Mouse (Mus musculus) fat pad, adult 2 months (tissue): ENCODE measurements around the gene Sh3bgrl3.
A peak's percentile ranks its signal among the peaks of the same experiment; 100 is the strongest.

Source experiments
- DNase-seq: peaks from one replicate; pipeline ENCODE4 v3.0.0-alpha.2; 2011; ENCODE audit warnings: low read depth, low spot score; ENCODE audit errors: extremely low read depth

Sh3bgrl3 gene

DNA sequence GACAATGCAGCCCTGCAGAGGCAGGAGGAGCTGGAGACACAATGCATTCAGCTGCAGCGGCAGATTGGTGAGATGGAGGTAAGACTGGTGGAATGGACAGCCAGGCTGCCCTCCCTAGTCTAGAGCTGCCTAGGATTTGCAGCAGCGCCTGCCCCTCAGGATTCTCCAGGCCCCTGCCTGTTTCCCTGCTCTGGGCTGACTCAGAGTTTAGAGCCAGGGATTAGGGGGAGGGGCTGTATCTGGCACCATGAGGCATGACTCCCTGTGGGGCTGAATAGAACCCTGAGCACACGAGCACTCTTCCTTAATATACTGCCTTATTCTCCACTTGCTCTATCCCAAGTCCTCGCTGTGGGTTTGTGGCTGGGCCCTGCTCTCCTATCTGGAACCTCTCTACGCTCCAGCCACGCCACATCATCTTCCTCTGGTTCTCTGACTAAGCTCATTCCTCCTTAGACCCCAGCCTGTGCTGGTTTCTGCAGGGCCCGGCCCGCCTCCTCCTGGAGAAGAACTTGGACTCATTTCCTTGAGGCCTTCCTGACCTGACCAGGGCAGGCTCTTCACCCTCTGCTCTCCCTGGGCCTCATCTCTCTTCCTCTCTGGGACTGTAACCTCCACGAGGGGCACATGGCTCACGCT, 15.1 kb downstream of the Sh3bgrl3 start:
- no peak for DNase-seq

GRCm38 (mm10) chr4:134112403-134112802, 16.2 kb downstream of the Sh3bgrl3 start:
- no peak for DNase-seq

- DNase-seq = no peak
These were observed 17.9 kb downstream of the Sh3bgrl3 start for GRCm38 (mm10) chr4:134110653-134111052.

- no peak for DNase-seq
These were observed 20.4 kb downstream of the Sh3bgrl3 start for GRCm38 (mm10) chr4:134108196-134108595.

DNA sequence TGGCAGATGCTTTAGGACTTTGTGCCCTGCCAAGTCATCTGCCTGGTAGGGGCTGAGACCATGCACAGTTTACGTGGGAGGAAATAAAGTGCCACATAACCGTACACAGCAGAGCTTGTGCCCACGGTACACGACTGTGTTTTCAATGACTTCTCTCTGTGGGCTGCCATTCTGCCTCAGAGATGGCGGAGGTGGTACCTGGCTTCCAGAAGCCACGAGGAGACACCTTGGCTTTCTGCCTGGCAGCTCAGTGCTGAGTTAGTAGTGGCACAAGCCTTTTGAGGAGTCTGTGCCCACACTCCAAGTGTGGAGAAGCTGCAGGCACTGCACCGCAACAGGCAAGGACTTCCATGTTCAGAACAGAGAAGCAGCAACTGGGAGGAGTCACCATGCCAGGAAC, 20.9 kb downstream of the Sh3bgrl3 start:
- DNase-seq = no peak

- DNase-seq = no peak
These were observed 22.5 kb downstream of the Sh3bgrl3 start for GRCm38 (mm10) chr4:134106105-134106504.

GRCm38 (mm10) chr4:134102742-134103119, 25.9 kb downstream of the Sh3bgrl3 start:
- no peak for DNase-seq

GRCm38 (mm10) chr4:134101979-134102741, 26.4 kb downstream of the Sh3bgrl3 start, which contains the start of gene Ubxn11:
Gene Ubxn11, plus strand, starts transcription at chr4:134102570.
- DNase-seq = peak; percentile 28

GRCm38 (mm10) chr4:134100245-134100644, 28.3 kb downstream of the Sh3bgrl3 start:
- no peak for DNase-seq

GRCm38 (mm10) chr4:134098628-134099027, 30.0 kb downstream of the Sh3bgrl3 start:
- no peak for DNase-seq

DNA sequence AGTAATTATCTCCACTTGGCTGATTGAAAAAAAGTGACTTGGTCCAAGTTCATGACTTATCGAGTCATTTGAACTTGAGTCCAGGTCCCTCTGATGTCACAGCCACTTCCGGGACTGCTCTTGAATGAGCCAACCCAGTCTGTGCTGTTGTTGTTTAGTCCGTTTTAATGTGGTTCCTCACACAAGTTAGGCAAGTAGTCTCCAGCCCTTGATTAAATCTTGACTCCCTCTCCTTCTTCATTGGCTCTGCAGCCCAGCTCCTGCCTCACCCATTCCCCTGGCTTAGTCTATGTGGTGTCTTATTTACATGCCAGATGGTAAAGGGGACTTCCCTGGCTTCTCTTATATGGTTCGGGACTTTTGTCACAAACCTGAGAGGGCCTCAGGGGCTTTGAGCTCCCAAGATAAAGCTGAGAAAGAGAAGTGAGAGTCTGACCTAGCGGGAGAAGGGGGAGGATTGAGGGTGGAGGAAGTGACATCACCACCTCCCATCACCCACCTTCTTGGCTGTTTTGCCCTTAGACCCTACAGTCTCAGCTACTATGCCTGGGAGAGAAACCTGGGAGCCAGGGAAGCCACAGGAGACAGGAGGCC, 31.5 kb downstream of the Sh3bgrl3 start:
- DNase-seq = no peak

DNA sequence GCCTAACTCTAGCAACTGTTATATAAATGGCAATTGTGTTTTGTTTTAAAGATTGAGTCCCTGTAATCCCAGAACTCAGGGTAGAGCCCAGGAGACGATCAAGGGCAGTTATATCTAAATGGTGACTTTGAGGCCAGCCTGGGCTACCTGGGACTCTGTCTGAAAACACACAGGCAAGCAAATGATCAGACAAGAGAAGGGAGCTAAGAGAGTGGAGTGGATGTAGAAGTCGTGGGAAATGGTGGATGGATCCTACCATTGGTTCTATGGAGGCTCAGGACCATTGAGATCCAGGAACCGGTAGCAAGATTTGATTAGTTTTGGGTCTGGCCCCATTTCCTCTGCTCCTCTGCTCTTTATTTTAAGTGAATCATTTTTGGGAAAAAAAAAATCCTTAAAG, 32.5 kb downstream of the Sh3bgrl3 start:
- DNase-seq = no peak

DNA sequence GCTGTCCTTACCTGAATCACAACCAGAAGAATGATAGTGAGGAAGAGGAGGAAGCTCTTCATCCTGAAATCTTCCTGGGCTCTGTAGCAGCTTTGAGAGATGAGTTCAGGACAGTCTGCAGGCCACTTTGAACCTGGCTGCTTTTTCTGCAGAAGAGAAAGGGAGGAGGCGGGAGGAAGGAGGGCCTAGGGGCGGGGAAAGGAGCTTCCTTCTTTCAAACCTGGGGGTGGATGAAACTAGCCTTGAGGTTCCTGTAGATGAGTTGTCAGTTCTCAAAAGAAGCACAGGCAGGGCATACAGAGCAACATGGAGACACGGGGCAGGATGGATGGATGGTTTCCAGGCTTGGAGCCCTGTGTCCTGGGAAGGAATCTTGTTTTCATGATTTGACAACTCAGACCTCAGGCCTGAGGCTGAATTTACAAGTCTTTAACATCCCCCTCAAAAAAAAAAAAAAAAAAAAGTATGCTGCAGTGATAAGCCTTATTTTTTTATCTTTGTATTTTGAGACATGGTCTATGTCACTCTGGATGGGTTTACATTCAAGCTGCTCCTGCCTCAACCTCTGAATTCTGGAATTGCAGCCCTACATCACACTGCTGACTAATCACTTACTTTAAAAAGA, 33.6 kb downstream of the Sh3bgrl3 start, which contains the start of gene Cd52:
Gene Cd52, minus strand, starts transcription at position 160 of the 625 bp plus-strand sequence.
- no peak for DNase-seq

DNA sequence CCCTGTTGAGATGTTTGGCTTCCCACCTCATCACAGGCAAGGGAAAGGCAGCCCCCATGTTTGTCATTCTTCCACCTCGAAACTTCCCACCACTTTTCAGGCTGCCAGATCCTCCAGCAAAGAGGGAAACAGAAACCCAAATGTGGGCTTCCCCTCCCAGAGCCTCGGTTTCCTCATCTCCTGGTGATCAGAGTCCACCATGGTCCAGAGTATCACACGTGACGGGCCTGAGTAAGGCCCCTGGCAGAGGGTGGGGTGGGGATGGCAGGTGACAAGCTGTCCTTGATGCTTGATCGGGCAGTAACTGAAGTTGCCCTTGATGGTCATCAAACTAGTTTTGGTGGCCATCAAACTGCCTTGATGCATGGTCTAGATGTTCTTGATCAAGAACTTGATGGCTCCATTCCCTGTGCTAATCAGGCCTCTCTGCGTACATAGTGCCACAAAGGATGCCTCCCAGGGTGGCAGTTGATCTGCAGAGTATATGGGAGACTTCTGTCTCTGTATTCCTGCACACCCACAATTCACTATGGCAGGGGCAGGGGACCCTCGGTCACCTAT, 34.5 kb downstream of the Sh3bgrl3 start:
- no peak for DNase-seq

DNA sequence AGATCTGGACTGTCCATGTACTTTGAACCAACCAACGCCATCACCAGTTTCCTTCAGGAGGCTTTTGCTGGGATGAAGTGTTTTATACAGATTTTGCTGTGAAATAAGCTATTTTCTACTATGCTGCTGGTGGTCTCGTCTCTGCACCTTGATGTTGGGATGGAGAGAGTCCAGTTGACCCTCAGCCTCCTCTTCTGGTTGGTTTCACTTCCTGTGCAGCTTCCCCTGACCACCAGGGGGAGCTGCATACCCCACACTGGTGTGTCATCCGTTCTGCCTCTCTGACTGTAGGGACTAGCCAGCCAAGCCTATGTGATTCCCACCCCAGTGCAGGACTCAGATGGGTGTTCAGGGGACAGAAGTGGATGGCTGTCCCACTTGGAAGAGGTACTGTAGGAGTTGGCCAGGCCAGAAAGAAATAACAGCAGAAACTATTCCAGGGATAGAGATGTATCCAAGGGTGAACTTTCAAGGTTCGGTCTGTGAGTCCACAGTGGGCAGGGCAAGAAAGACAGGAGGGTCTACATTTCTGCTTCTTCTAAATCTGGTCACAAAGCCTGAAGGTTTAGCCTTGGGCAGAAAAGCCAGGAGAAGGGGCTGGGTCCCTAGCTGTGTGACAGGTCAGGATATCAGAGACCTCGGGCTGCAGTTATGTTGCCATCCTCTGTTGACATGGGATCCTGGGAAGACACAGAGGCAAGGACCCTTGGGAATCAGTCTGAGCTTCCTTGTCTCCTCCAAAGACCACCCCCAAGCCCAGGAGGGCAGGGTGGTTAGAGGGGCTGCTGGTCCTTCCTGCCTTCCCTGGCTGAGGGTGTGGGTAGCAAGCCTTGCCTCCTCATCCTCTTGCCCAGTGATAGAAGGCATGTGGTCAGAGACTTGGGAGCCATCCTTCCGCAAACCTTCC, 36.0 kb downstream of the Sh3bgrl3 start:
- DNase-seq = no peak

- DNase-seq = no peak
These were observed 37.4 kb downstream of the Sh3bgrl3 start for GRCm38 (mm10) chr4:134091225-134091529.

DNA sequence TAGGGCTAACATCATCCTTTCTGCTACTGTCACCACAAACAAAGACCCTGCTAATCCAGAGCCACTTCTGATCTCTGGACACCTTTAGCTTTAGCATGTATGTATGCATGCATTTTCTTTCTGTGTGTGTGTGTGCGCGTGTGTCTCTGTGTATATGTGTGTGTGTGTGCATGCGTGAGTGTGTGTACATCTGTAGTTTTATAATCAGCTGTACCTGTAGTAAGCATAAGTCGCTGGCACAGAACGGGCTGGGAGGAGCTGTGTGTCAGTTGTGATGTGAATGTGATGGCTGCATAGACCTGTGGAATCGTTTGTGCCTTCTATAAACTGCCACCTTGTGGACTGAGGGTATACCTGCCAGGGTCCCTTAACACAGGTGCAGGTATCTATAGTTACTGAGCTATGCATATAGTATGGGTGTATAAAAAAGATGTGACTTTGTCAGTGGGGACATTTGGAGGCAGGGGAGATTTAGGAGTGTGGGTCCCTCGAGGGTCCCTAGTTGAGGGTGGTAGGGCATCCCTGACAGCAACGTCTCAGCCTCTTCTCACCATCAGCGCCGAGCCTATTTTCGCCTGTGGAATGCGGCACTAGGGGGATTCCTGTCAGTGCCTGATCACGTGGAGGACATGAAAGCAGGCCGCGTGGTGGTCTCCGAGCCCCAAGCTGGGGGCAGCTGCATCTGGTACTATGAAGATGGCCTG, 37.9 kb downstream of the Sh3bgrl3 start:
- DNase-seq = no peak

GRCm38 (mm10) chr4:134089029-134089428, 39.6 kb downstream of the Sh3bgrl3 start:
- DNase-seq = no peak

DNA sequence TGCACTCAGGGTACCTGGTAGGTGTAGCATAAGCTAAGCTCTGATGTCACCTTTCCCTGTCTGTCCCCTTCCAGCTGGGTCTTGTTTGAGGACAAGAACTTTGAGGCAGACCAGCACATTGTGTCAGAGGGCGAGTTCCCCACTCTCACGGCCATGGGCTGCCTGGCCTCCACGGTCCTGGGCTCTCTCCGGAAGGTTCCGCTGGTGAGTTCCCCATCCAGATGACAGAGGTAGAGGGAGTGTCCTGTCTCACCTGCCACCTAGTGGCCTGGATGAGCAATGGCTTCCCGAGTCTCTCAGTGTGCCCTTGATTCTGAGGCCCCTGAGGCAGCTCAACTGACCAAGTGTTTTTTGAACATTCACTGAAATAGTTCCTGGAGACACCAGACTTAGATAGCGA, 41.2 kb downstream of the Sh3bgrl3 start:
- no peak for DNase-seq

DNA sequence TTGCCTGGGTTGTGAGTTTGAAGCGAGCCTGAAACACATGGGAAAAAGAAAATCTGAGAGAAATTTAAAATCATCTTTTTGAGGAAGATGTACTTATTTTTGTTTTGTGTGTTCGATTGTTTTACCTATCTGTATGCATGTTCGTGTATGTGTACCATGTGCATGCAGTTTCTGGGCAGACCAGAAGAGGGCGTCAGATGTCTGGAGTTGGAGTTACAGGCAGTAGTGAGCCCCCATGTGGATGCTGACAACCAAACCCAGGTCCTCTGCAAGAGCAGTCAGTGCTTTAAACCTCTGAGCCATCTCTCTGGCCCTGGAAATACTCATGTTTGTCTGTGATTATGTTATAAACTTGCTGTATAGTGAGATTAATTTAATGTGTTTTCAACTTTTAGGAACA, 43.6 kb downstream of the Sh3bgrl3 start:
- DNase-seq = no peak
